Comparison of ENCODE assay signal across 16 mouse cellular contexts in the genomic region with DNA sequence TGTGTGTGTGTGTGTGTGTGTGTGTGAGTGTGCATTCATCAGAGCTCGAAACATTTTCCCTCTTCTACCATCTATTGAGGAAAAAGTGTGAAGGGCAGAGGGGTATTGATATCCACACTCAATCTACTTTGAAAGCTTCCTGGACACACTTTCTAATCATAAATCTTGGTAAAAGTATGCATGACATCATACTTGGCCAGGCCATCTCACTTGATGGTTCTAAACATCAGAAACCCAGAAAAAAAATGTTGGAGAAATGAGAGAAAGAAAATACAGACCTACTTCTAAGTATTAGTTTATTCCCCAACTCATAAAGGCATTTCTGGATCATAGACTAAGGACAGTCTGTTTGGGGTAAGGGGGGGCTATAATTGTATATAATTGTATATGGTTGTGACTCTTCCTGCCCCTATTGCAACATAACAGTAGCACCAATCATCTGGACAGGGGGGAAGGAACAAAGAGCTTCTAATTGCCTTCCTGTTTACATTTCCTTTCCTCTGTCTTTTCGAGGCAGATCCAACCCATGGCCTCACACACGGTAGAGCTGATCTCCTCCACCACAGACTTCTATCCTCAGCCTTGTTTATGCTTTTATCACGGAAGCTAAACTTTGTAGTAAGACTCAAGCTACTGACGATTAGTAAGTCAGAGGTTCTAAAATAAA. TPM values are rescaled to one million over a fixed set of nuclear protein-coding genes. Genes with fewer than 3 reads are reported as not detected.
"Had no signal": no experiment of that assay in that cellular context is flagged by ENCODE, and none has a peak within 500 bp of the region (broad histone marks: within the 10 kb centered on the region; RNA-seq: fewer than 3 reads in every experiment).

No protein-coding gene starts in this region.

- H3K4me3 ChIP-seq: left cerebral cortex, adult 2 months; limb, embryonic 10.5 days; liver, embryonic 15.5 days; midbrain, embryonic 10.5 days; neural tube, embryonic 13.5 days; stomach, embryonic 15.5 days had no signal

- H3K36me3 ChIP-seq: liver, embryonic 15.5 days; neural tube, embryonic 13.5 days; stomach, embryonic 15.5 days had no signal

- H3K4me1 ChIP-seq: liver, embryonic 15.5 days; midbrain, embryonic 10.5 days; neural tube, embryonic 13.5 days; stomach, embryonic 15.5 days had no signal

- H3K4me2 ChIP-seq: liver, embryonic 11.5 days; liver, embryonic 15.5 days; neural tube, embryonic 13.5 days; stomach, embryonic 15.5 days had no signal

- H3K9me3 ChIP-seq: limb, embryonic 10.5 days; liver, embryonic 15.5 days; midbrain, embryonic 10.5 days; neural tube, embryonic 13.5 days; stomach, embryonic 15.5 days had no signal

- ATAC-seq: inflammation-experienced regulatory T-cells, adult 6 months had no signal

- H3K27me3 ChIP-seq: liver, embryonic 15.5 days; neural tube, embryonic 13.5 days; stomach, embryonic 15.5 days had no signal

- DNase-seq: kidney, adult 18-20 months; kidney, postnatal 25 days; lung, postnatal 36 days; midbrain, embryonic 14.5 days; retina, postnatal 1 day; right cerebral cortex, postnatal 4 days; thymus, postnatal 36 days had no signal

- H3K9ac ChIP-seq: liver, embryonic 15.5 days; neural tube, embryonic 13.5 days; stomach, embryonic 15.5 days had no signal

- H3K27ac ChIP-seq: left cerebral cortex, adult 2 months; limb, embryonic 10.5 days; liver, embryonic 15.5 days; midbrain, embryonic 10.5 days; neural tube, embryonic 13.5 days; stomach, embryonic 15.5 days had no signal

RNA-seq across cellular contexts. Expression of a gene that starts 7.1 kb away (rescaled TPM):
- total RNA-seq: megakaryocyte, adult 5-6 weeks had no signal
- polyA plus RNA-seq: inflammation-experienced regulatory T-cells, adult 6 months had no signal
